Mouse (Mus musculus): ENCODE measurements at regions not wholly inside any gene's neighbourhood (a gene's known extent, or its start where the extent isn't known, plus 50 kb on each side); places are given as distances from the start of the nearest gene placed in this dataset.

GRCm38 (mm10) chr11:91131960-91132359 lies 443.8 kb upstream of the Tom1l1 start:
- Histone ChIP-seq H3K9ac (ENCODE audit: low read length) (no peak overlapping the region), H3K9me3 (ENCODE audit: control insufficient read depth, low read length) (no peaks in the 10 kb centered on the region), H3K27me3 (ENCODE audit: control insufficient read depth, insufficient read depth, low read length) (no peaks in the 10 kb centered on the region), H3K4me3 (ENCODE audit: low read depth, low read length) (no peak overlapping the region), H3K4me1 (ENCODE audit: control insufficient read depth, insufficient read depth, low read length) (no peaks in the 10 kb centered on the region), H3K27ac (replicated peaks; ENCODE audit: low read depth, low read length) (no peak overlapping the region), H3K4me2 (ENCODE audit: low read depth, severe bottlenecking) (no peak overlapping the region), H3K36me3 (ENCODE audit: control insufficient read depth, insufficient read depth, low read length) (no peaks in the 10 kb centered on the region)
- WGBS = 45% methylated on average over 6 of the region's 6 CpGs
- ATAC-seq (ENCODE audit: insufficient number of reproducible peaks, low FRiP score, low TSS enrichment, low read depth) (no peak), DNase-seq (ENCODE audit: low spot score) (no peak)

- DNase-seq (ENCODE audit: low spot score) = no peak
- Histone ChIP-seq H3K9me3 (ENCODE audit: control insufficient read depth, low read length) (no peaks in the 10 kb centered on the region), H3K36me3 (ENCODE audit: control insufficient read depth, insufficient read depth, low read length) (no peaks in the 10 kb centered on the region), H3K4me3 (ENCODE audit: low read depth, low read length) (no peak overlapping the region), H3K4me1 (ENCODE audit: control insufficient read depth, insufficient read depth, low read length) (no peaks in the 10 kb centered on the region), H3K27ac (replicated peaks; ENCODE audit: low read depth, low read length) (no peak overlapping the region), H3K4me2 (ENCODE audit: low read depth, severe bottlenecking) (no peak overlapping the region), H3K9ac (ENCODE audit: low read length) (no peak overlapping the region), H3K27me3 (ENCODE audit: control insufficient read depth, insufficient read depth, low read length) (no peaks in the 10 kb centered on the region)
- WGBS = 27% methylated on average over 5 of the region's 5 CpGs
- ATAC-seq (ENCODE audit: insufficient number of reproducible peaks, low FRiP score, low TSS enrichment, low read depth) = no peak
These were observed 410.0 kb upstream of the Tom1l1 start for GRCm38 (mm10) chr11:91098186-91098585.

GRCm38 (mm10) chr11:91097552-91097951 lies 409.4 kb upstream of the Tom1l1 start:
- Histone ChIP-seq H3K9me3 (ENCODE audit: control insufficient read depth, low read length) (no peaks in the 10 kb centered on the region), H3K27ac (replicated peaks; ENCODE audit: low read depth, low read length) (no peak overlapping the region), H3K27me3 (ENCODE audit: control insufficient read depth, insufficient read depth, low read length) (no peaks in the 10 kb centered on the region), H3K4me1 (ENCODE audit: control insufficient read depth, insufficient read depth, low read length) (no peaks in the 10 kb centered on the region), H3K4me2 (ENCODE audit: low read depth, severe bottlenecking) (no peak overlapping the region), H3K9ac (ENCODE audit: low read length) (no peak overlapping the region), H3K4me3 (ENCODE audit: low read depth, low read length) (no peak overlapping the region), H3K36me3 (ENCODE audit: control insufficient read depth, insufficient read depth, low read length) (no peaks in the 10 kb centered on the region)
- 72% methylated on average over 3 of the region's 3 CpGs for WGBS
- no peak for DNase-seq (ENCODE audit: low spot score)
- ATAC-seq (ENCODE audit: insufficient number of reproducible peaks, low FRiP score, low TSS enrichment, low read depth) = no peak

- no peak overlapping the region for H3K27ac ChIP-seq (replicated peaks; ENCODE audit: low read depth, low read length)
These were observed 408.0 kb upstream of the Tom1l1 start for GRCm38 (mm10) chr11:91096000-91096652.

GRCm38 (mm10) chr11:91065365-91065764 lies 377.2 kb upstream of the Tom1l1 start:
- ATAC-seq (ENCODE audit: insufficient number of reproducible peaks, low FRiP score, low TSS enrichment, low read depth) (no peak), DNase-seq (ENCODE audit: low spot score) (no peak)
- Histone ChIP-seq H3K9me3 (ENCODE audit: control insufficient read depth, low read length) (no peaks in the 10 kb centered on the region), H3K9ac (ENCODE audit: low read length) (no peak overlapping the region), H3K27ac (replicated peaks; ENCODE audit: low read depth, low read length) (no peak overlapping the region), H3K4me1 (ENCODE audit: control insufficient read depth, insufficient read depth, low read length) (no peaks in the 10 kb centered on the region), H3K4me2 (ENCODE audit: low read depth, severe bottlenecking) (no peak overlapping the region), H3K36me3 (ENCODE audit: control insufficient read depth, insufficient read depth, low read length) (no peaks in the 10 kb centered on the region), H3K27me3 (ENCODE audit: control insufficient read depth, insufficient read depth, low read length) (no peaks in the 10 kb centered on the region), H3K4me3 (ENCODE audit: low read depth, low read length) (no peak overlapping the region)
- whole genome bisulfite sequencing = 94% methylated on average over 6 of the region's 6 CpGs

More at GRCm38 (mm10) chr11:91096000-91096652, 408.0 kb upstream of the Tom1l1 start:
- DNase-seq (ENCODE audit: low spot score) = peak; percentile 22
- H3K9ac ChIP-seq (ENCODE audit: low read length) = no peak overlapping the region
- no peaks in the 10 kb centered on the region for H3K36me3 ChIP-seq (ENCODE audit: control insufficient read depth, insufficient read depth, low read length)
- no peaks in the 10 kb centered on the region for H3K27me3 ChIP-seq (ENCODE audit: control insufficient read depth, insufficient read depth, low read length)
- no peak for ATAC-seq (ENCODE audit: insufficient number of reproducible peaks, low FRiP score, low TSS enrichment, low read depth)
- no peaks in the 10 kb centered on the region for H3K4me1 ChIP-seq (ENCODE audit: control insufficient read depth, insufficient read depth, low read length)
- H3K4me2 ChIP-seq (ENCODE audit: low read depth, severe bottlenecking) = no peak overlapping the region
- 30% methylated on average over 12 of the region's 12 CpGs for WGBS
- no peak overlapping the region for H3K4me3 ChIP-seq (ENCODE audit: low read depth, low read length)
- no peaks in the 10 kb centered on the region for H3K9me3 ChIP-seq (ENCODE audit: control insufficient read depth, low read length)

GRCm38 (mm10) chr11:91056966-91057597 lies 368.9 kb upstream of the Tom1l1 start:
- DNase-seq (ENCODE audit: low spot score) = no peak
- no peaks in the 10 kb centered on the region for H3K9me3 ChIP-seq (ENCODE audit: control insufficient read depth, low read length)
- H3K4me2 ChIP-seq (ENCODE audit: low read depth, severe bottlenecking) = no peak overlapping the region
- H3K27me3 ChIP-seq (ENCODE audit: control insufficient read depth, insufficient read depth, low read length) = no peaks in the 10 kb centered on the region
- H3K9ac ChIP-seq (ENCODE audit: low read length) = no peak overlapping the region
- no peaks in the 10 kb centered on the region for H3K36me3 ChIP-seq (ENCODE audit: control insufficient read depth, insufficient read depth, low read length)
- 58% methylated on average over 9 of the region's 9 CpGs for WGBS
- H3K27ac ChIP-seq (replicated peaks; ENCODE audit: low read depth, low read length) = no peak overlapping the region
- H3K4me3 ChIP-seq (ENCODE audit: low read depth, low read length) = no peak overlapping the region
- H3K4me1 ChIP-seq (ENCODE audit: control insufficient read depth, insufficient read depth, low read length) = no peaks in the 10 kb centered on the region
- no peak for ATAC-seq (ENCODE audit: insufficient number of reproducible peaks, low FRiP score, low TSS enrichment, low read depth)

GRCm38 (mm10) chr11:91053321-91053720 lies 365.2 kb upstream of the Tom1l1 start:
- H3K4me1 ChIP-seq (ENCODE audit: control insufficient read depth, insufficient read depth, low read length) = no peaks in the 10 kb centered on the region
- DNase-seq (ENCODE audit: low spot score) (no peak), ATAC-seq (ENCODE audit: insufficient number of reproducible peaks, low FRiP score, low TSS enrichment, low read depth) (no peak)
- H3K9ac ChIP-seq (ENCODE audit: low read length) = no peak overlapping the region
- no peak overlapping the region for H3K27ac ChIP-seq (replicated peaks; ENCODE audit: low read depth, low read length)
- 95% methylated on average over 2 of the region's 2 CpGs for WGBS
- H3K4me3 ChIP-seq (ENCODE audit: low read depth, low read length) = no peak overlapping the region
- H3K4me2 ChIP-seq (ENCODE audit: low read depth, severe bottlenecking) = no peak overlapping the region
- no peaks in the 10 kb centered on the region for H3K9me3 ChIP-seq (ENCODE audit: control insufficient read depth, low read length)
- H3K36me3 ChIP-seq (ENCODE audit: control insufficient read depth, insufficient read depth, low read length) = no peaks in the 10 kb centered on the region
- no peaks in the 10 kb centered on the region for H3K27me3 ChIP-seq (ENCODE audit: control insufficient read depth, insufficient read depth, low read length)

GRCm38 (mm10) chr11:91051646-91052045 lies 363.5 kb upstream of the Tom1l1 start:
- Histone ChIP-seq H3K36me3 (ENCODE audit: control insufficient read depth, insufficient read depth, low read length) (no peaks in the 10 kb centered on the region), H3K9ac (ENCODE audit: low read length) (no peak overlapping the region), H3K27ac (replicated peaks; ENCODE audit: low read depth, low read length) (no peak overlapping the region), H3K4me2 (ENCODE audit: low read depth, severe bottlenecking) (no peak overlapping the region), H3K4me1 (ENCODE audit: control insufficient read depth, insufficient read depth, low read length) (no peaks in the 10 kb centered on the region), H3K4me3 (ENCODE audit: low read depth, low read length) (no peak overlapping the region), H3K9me3 (ENCODE audit: control insufficient read depth, low read length) (no peaks in the 10 kb centered on the region), H3K27me3 (ENCODE audit: control insufficient read depth, insufficient read depth, low read length) (no peaks in the 10 kb centered on the region)
- WGBS = 57% methylated on average over 3 of the region's 3 CpGs
- DNase-seq (ENCODE audit: low spot score) = no peak
- ATAC-seq (ENCODE audit: insufficient number of reproducible peaks, low FRiP score, low TSS enrichment, low read depth) = no peak

GRCm38 (mm10) chr11:91041486-91041885 lies 353.3 kb upstream of the Tom1l1 start:
- Histone ChIP-seq H3K4me2 (ENCODE audit: low read depth, severe bottlenecking) (no peak overlapping the region), H3K9me3 (ENCODE audit: control insufficient read depth, low read length) (no peaks in the 10 kb centered on the region), H3K27ac (replicated peaks; ENCODE audit: low read depth, low read length) (no peak overlapping the region), H3K4me3 (ENCODE audit: low read depth, low read length) (no peak overlapping the region), H3K9ac (ENCODE audit: low read length) (no peak overlapping the region), H3K4me1 (ENCODE audit: control insufficient read depth, insufficient read depth, low read length) (no peaks in the 10 kb centered on the region), H3K36me3 (ENCODE audit: control insufficient read depth, insufficient read depth, low read length) (no peaks in the 10 kb centered on the region), H3K27me3 (ENCODE audit: control insufficient read depth, insufficient read depth, low read length) (no peaks in the 10 kb centered on the region)
- WGBS = 65% methylated on average over 3 of the region's 3 CpGs
- no peak for DNase-seq (ENCODE audit: low spot score)
- ATAC-seq (ENCODE audit: insufficient number of reproducible peaks, low FRiP score, low TSS enrichment, low read depth) = no peak
